Mouse (Mus musculus): ENCODE data around the gene Gdpgp1. TPM values are rescaled to one million over a fixed set of nuclear protein-coding genes. Genes with fewer than 3 reads are reported as not detected.

The Gdpgp1 gene
- total and polyA plus RNA-seq, 3 experiments, result 4.0 to 4.6 TPM; not detected in 1

GRCm38 (mm10) chr7:80184551-80184950, 48.1 kb upstream of the Gdpgp1 start:
- peaks cover 16 to 44% of the 10 kb centered on the region in 2 experiments for H3K4me1 ChIP-seq (ENCODE audit: control insufficient read depth in 1 of 2, insufficient read depth in 2 of 2, low read length in 2 of 2)

GRCm38 (mm10) chr7:80184968-80185367, 47.7 kb upstream of the Gdpgp1 start:
- H3K9ac ChIP-seq (ENCODE audit: control insufficient read depth, low read depth, low read length, poor library complexity, severe bottlenecking), result no peak overlapping the region
- no peak for DNase-seq (ENCODE audit: low read depth, low spot score)
- H3K79me2 ChIP-seq (ENCODE audit: control insufficient read depth, insufficient read depth, low read length, poor library complexity), result no peaks in the 10 kb centered on the region; the same call in 1 of the 2 replicates
- peaks cover 0 to 21% of the 10 kb centered on the region in 2 experiments; a peak in 2 of 4 replicates for H3K36me3 ChIP-seq (ENCODE audit: control insufficient read depth in 1 of 2, insufficient read depth in 2 of 2, low read length in 2 of 2)
- no peak overlapping the region for H3K4me3 ChIP-seq (ENCODE audit: control insufficient read depth in 1 of 2, insufficient read depth in 1 of 2, low read depth in 2 of 2, low read length in 2 of 2)
- H3K27ac ChIP-seq (ENCODE audit: control insufficient read depth, low read depth, low read length), result no peak overlapping the region
- H3K4me1 ChIP-seq (ENCODE audit: control insufficient read depth in 1 of 2, insufficient read depth in 2 of 2, low read length in 2 of 2), result peaks cover 16 to 40% of the 10 kb centered on the region in 2 experiments
- TF ChIP-seq NRF1 (IDR thresholded peaks at IDR 0.05; ENCODE audit: insufficient read depth, low read depth, low read length, poor library complexity, severe bottlenecking) (no peak), ZMIZ1 (IDR thresholded peaks at IDR 0.05; ENCODE audit: low read depth, low read length) (no peak)
- no peaks in the 10 kb centered on the region for H3K27me3 ChIP-seq (ENCODE audit: control insufficient read depth in 1 of 2, insufficient read depth in 2 of 2, low read length in 2 of 2)
- no peaks in the 10 kb centered on the region for H3K9me3 ChIP-seq (replicated peaks; ENCODE audit: insufficient read depth, low read length)

More at GRCm38 (mm10) chr7:80184551-80184950, 48.1 kb upstream of the Gdpgp1 start:
- Histone ChIP-seq H3K27ac (ENCODE audit: control insufficient read depth, low read depth, low read length) (no peak overlapping the region), H3K4me3 (ENCODE audit: control insufficient read depth in 1 of 2, insufficient read depth in 1 of 2, low read depth in 2 of 2, low read length in 2 of 2) (no peak overlapping the region), H3K9me3 (replicated peaks; ENCODE audit: insufficient read depth, low read length) (no peaks in the 10 kb centered on the region), H3K9ac (ENCODE audit: control insufficient read depth, low read depth, low read length, poor library complexity, severe bottlenecking) (no peak overlapping the region), H3K36me3 (ENCODE audit: control insufficient read depth in 1 of 2, insufficient read depth in 2 of 2, low read length in 2 of 2) (peaks cover 0 to 21% of the 10 kb centered on the region in 2 experiments; a peak in 2 of 4 replicates), H3K27me3 (ENCODE audit: control insufficient read depth in 1 of 2, insufficient read depth in 2 of 2, low read length in 2 of 2) (no peaks in the 10 kb centered on the region), H3K79me2 (ENCODE audit: control insufficient read depth, insufficient read depth, low read length, poor library complexity) (no peaks in the 10 kb centered on the region; the same call in 1 of the 2 replicates)
- DNase-seq (ENCODE audit: low read depth, low spot score), result no peak
- TF ChIP-seq ETS1 (IDR thresholded peaks at IDR 0.05; ENCODE audit: low read depth, low read length) (no peak), MYC (IDR thresholded peaks at IDR 0.05; ENCODE audit: low read depth, low read length) (no peak), E2F4 (IDR thresholded peaks at IDR 0.05; ENCODE audit: borderline replicate concordance, low read depth, low read length) (no peak), NRF1 (IDR thresholded peaks at IDR 0.05; ENCODE audit: insufficient read depth, low read depth, low read length, poor library complexity, severe bottlenecking) (no peak), JUND (IDR thresholded peaks at IDR 0.05; ENCODE audit: low read depth, low read length) (no peak), POLR2A (IDR thresholded peaks at IDR 0.05; ENCODE audit: control insufficient read depth in 1 of 2, insufficient read depth in 1 of 2, low read depth in 1 of 2, low read length in 2 of 2, poor library complexity in 1 of 2) (no peak), MAFK (IDR thresholded peaks at IDR 0.05; ENCODE audit: borderline replicate concordance, low read depth, low read length) (no peak)

GRCm38 (mm10) chr7:80186021-80186420, 46.6 kb upstream of the Gdpgp1 start:
- DNase-seq (ENCODE audit: low read depth, low spot score), result peak; percentile 58
- H3K79me2 ChIP-seq (ENCODE audit: control insufficient read depth, insufficient read depth, low read length, poor library complexity), result no peaks in the 10 kb centered on the region; the same call in 1 of the 2 replicates
- peak overlapping the region; percentile 78 for H3K9ac ChIP-seq (ENCODE audit: control insufficient read depth, low read depth, low read length, poor library complexity, severe bottlenecking)
- peaks cover 11 to 30% of the 10 kb centered on the region in 2 experiments for H3K4me1 ChIP-seq (ENCODE audit: control insufficient read depth in 1 of 2, insufficient read depth in 2 of 2, low read length in 2 of 2)
- no peak overlapping the region; the same call in 1 of the 2 replicates for H3K27ac ChIP-seq (ENCODE audit: control insufficient read depth, low read depth, low read length)
- H3K27me3 ChIP-seq (ENCODE audit: control insufficient read depth in 1 of 2, insufficient read depth in 2 of 2, low read length in 2 of 2), result no peaks in the 10 kb centered on the region
- no peaks in the 10 kb centered on the region for H3K9me3 ChIP-seq (replicated peaks; ENCODE audit: insufficient read depth, low read length)
- peaks cover 0 to 14% of the 10 kb centered on the region in 2 experiments; a peak in 2 of 4 replicates for H3K36me3 ChIP-seq (ENCODE audit: control insufficient read depth in 1 of 2, insufficient read depth in 2 of 2, low read length in 2 of 2)
- peak overlapping the region; percentile 76 to 85 for H3K4me3 ChIP-seq (ENCODE audit: control insufficient read depth in 1 of 2, insufficient read depth in 1 of 2, low read depth in 2 of 2, low read length in 2 of 2)
- TF ChIP-seq TCF12 (IDR thresholded peaks at IDR 0.05; ENCODE audit: low read depth, low read length), result peak; percentile 31; the same call in 1 of the 2 replicates
- peak; percentile 43; the same call in 1 of the 2 replicates for TF ChIP-seq MEF2A (IDR thresholded peaks at IDR 0.05; ENCODE audit: extremely low read depth, insufficient replicate concordance, low read depth, low read length, poor library complexity, severe bottlenecking)
- TF ChIP-seq POLR2AphosphoS2 (IDR thresholded peaks at IDR 0.05; ENCODE audit: low read length), result no peak
- TF ChIP-seq BHLHE40 (IDR thresholded peaks at IDR 0.05; ENCODE audit: borderline replicate concordance, low read depth, low read length), result no peak
- no peak for TF ChIP-seq MYB (IDR thresholded peaks at IDR 0.05; ENCODE audit: low read depth, low read length)
- 0 out of 4 replicates have a peak, but pooled peaks of 1 of the 2 experiments have one; percentile 17 for TF ChIP-seq POLR2A (IDR thresholded peaks at IDR 0.05; ENCODE audit: control insufficient read depth in 1 of 2, insufficient read depth in 1 of 2, low read depth in 1 of 2, low read length in 2 of 2, poor library complexity in 1 of 2)
- TF ChIP-seq SIN3A (IDR thresholded peaks at IDR 0.05; ENCODE audit: low read length), result peak; percentile 32; the same call in 1 of the 2 replicates
- peak; percentile 5; the same call in 1 of the 2 replicates for TF ChIP-seq GATA1 (IDR thresholded peaks at IDR 0.05; ENCODE audit: low read depth, low read length)
- TF ChIP-seq ETS1 (IDR thresholded peaks at IDR 0.05; ENCODE audit: low read depth, low read length), result peak; percentile 21; the same call in 1 of the 2 replicates

Data from MEL (cell line).